26 mouse cellular contexts compared by ENCODE assay signal in the genomic region with DNA sequence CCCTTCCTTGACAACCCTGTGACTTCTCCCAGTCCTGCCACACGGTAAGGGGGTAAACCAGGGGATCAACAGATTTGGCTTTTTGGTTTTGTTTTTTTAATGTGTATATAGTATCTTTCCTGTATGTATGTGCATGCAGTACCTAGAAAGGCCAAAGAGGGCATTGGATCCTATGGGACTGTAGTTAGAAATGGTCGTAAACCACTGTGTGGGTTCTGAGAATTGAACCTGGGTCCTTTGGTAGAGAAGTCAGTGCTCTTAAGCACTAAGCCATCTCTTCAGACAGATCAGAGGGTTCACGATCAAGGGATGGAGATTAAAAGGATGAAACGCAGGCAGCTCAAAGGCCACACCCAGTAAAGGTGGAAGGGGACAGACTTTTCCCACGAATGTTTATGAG. TPM values are rescaled to one million over a fixed set of nuclear protein-coding genes. Genes with fewer than 3 reads are reported as not detected.
A peak's percentile ranks its signal among the peaks of the same experiment; 100 is the strongest.
DNase-seq lines count a peak whose midpoint lies in the region; ATAC-seq and TF ChIP-seq lines count a peak whose summit lies in the region.
"Had no signal": no experiment of that assay in that cellular context is flagged by ENCODE, and none has a peak within 500 bp of the region (broad histone marks: within the 10 kb centered on the region; RNA-seq: fewer than 3 reads in every experiment).

No protein-coding gene starts in this region.

- peak; percentile 14; the same call in 1 of the 2 replicates for TF ChIP-seq CTCF in heart, adult 2 months (IDR thresholded peaks at IDR 0.05)
- 0 out of 2 replicates have a peak, but pooled peaks have one; percentile 23 for TF ChIP-seq CTCF in liver, embryonic 14.5 days (IDR thresholded peaks at IDR 0.05; ENCODE audit: low read depth)

- no peak for TF ChIP-seq POLR2A in heart, adult 2 months (IDR thresholded peaks at IDR 0.05; ENCODE audit: insufficient read depth, low read depth, low read length)

- no peak for TF ChIP-seq EP300 in heart, adult 2 months (IDR thresholded peaks at IDR 0.05; ENCODE audit: insufficient read depth, low read depth, low read length)
- no peak for TF ChIP-seq EP300 in liver, embryonic 14.5 days (IDR thresholded peaks at IDR 0.05; ENCODE audit: low read depth)

- H3K4me3 ChIP-seq in heart, adult 2 months: no peak overlapping the region
- H3K4me3 ChIP-seq in liver, embryonic 14.5 days (ENCODE audit: insufficient read depth in 1 of 2, low read depth in 2 of 2, low read length in 2 of 2): no peak overlapping the region
- no peak overlapping the region for H3K4me3 ChIP-seq in liver, embryonic 12.5 days
- H3K4me3 ChIP-seq: forebrain, embryonic 13.5 days; gastrocnemius, adult 2 months; heart, embryonic 13.5 days; hindbrain, embryonic 15.5 days; intestine, embryonic 15.5 days; lung, embryonic 15.5 days had no signal

- H3K9me3 ChIP-seq in liver, embryonic 14.5 days (ENCODE audit: control insufficient read depth, low read length): no peaks in the 10 kb centered on the region
- no peaks in the 10 kb centered on the region for H3K9me3 ChIP-seq in liver, embryonic 12.5 days (replicated peaks)
- H3K9me3 ChIP-seq: forebrain, embryonic 13.5 days; heart, embryonic 13.5 days; hindbrain, embryonic 15.5 days; intestine, embryonic 15.5 days; lung, embryonic 15.5 days had no signal

- ATAC-seq in liver, embryonic 14.5 days (ENCODE audit: insufficient read depth): no peak
- ATAC-seq in liver, embryonic 12.5 days: no peak
- ATAC-seq: forebrain, embryonic 13.5 days; intestine, embryonic 15.5 days had no signal

- no peak overlapping the region for H3K9ac ChIP-seq in heart, adult 2 months (ENCODE audit: low read depth, low read length)
- H3K9ac ChIP-seq in liver, embryonic 14.5 days (replicated peaks): no peak overlapping the region
- no peak overlapping the region for H3K9ac ChIP-seq in liver, embryonic 12.5 days
- H3K9ac ChIP-seq: heart, embryonic 13.5 days; hindbrain, embryonic 15.5 days; intestine, embryonic 15.5 days; lung, embryonic 15.5 days had no signal

- WGBS in heart, adult 2 months: 91% methylated on average over 5 of the region's 5 CpGs
- 69% methylated on average over 5 of the region's 5 CpGs for WGBS in liver, embryonic 14.5 days (ENCODE audit: insufficient replicate concordance)
- WGBS in liver, embryonic 12.5 days (ENCODE audit: insufficient replicate concordance): 65% methylated on average over 5 of the region's 5 CpGs

- H3K36me3 ChIP-seq in heart, adult 2 months (ENCODE audit: control insufficient read depth, insufficient read depth, low read length): no peaks in the 10 kb centered on the region
- no peaks in the 10 kb centered on the region for H3K36me3 ChIP-seq in liver, embryonic 14.5 days (replicated peaks; ENCODE audit: control insufficient read depth, insufficient read depth, low read depth)
- H3K36me3 ChIP-seq in liver, embryonic 12.5 days: peaks cover 3% of the 10 kb centered on the region; the same call in 1 of the 2 replicates
- H3K36me3 ChIP-seq: intestine, embryonic 15.5 days; lung, embryonic 15.5 days had no signal

- H3K27me3 ChIP-seq in heart, adult 2 months (ENCODE audit: control insufficient read depth, insufficient read depth, low read length): no peaks in the 10 kb centered on the region
- H3K27me3 ChIP-seq in liver, embryonic 14.5 days (ENCODE audit: control insufficient read depth, insufficient read depth, low read length): no peaks in the 10 kb centered on the region
- H3K27me3 ChIP-seq in liver, embryonic 12.5 days (replicated peaks): no peaks in the 10 kb centered on the region
- H3K27me3 ChIP-seq: CH12.LX; forebrain, embryonic 13.5 days; heart, embryonic 13.5 days; hindbrain, embryonic 15.5 days; intestine, embryonic 15.5 days; lung, embryonic 15.5 days had no signal

- H3K4me1 ChIP-seq in heart, adult 2 months (ENCODE audit: control insufficient read depth, insufficient read depth, low read length): peaks cover 2% of the 10 kb centered on the region
- peaks cover 2 to 6% of the 10 kb centered on the region in 2 experiments; a peak in 1 of 4 replicates for H3K4me1 ChIP-seq in liver, embryonic 14.5 days (replicated peaks; ENCODE audit: control insufficient read depth in 2 of 2, insufficient read depth in 2 of 2, low read length in 1 of 2)
- peaks cover 21% of the 10 kb centered on the region for H3K4me1 ChIP-seq in liver, embryonic 12.5 days

- no peak overlapping the region for H3K4me2 ChIP-seq in liver, embryonic 14.5 days (ENCODE audit: low read depth)
- no peak overlapping the region for H3K4me2 ChIP-seq in liver, embryonic 12.5 days
- H3K4me2 ChIP-seq: forebrain, embryonic 13.5 days; heart, embryonic 13.5 days; hindbrain, embryonic 15.5 days; intestine, embryonic 15.5 days; lung, embryonic 15.5 days; midbrain, embryonic 11.5 days had no signal

- intact Hi-C loops in heart, adult 2 months (cut with DNase I): loop anchor here (5.0 kb wide), 1 partner anchor 88 kb away; no protein-coding TSS in a partner anchor
- intact Hi-C loops in left cerebral cortex, postnatal 4 days (cut with DNase I): loop anchor here (5.0 kb wide), 1 partner anchor 43 kb away; no protein-coding TSS in a partner anchor

- no peak overlapping the region for H3K27ac ChIP-seq in heart, adult 2 months
- no peak overlapping the region for H3K27ac ChIP-seq in liver, embryonic 14.5 days
- H3K27ac ChIP-seq in liver, embryonic 12.5 days: no peak overlapping the region
- H3K27ac ChIP-seq: forebrain, embryonic 13.5 days; heart, embryonic 13.5 days; hindbrain, embryonic 15.5 days; intestine, embryonic 15.5 days; lung, embryonic 15.5 days had no signal

- H3K79me2 ChIP-seq in heart, adult 2 months (replicated peaks; ENCODE audit: control insufficient read depth, insufficient read depth, low read length): no peaks in the 10 kb centered on the region

- DNase-seq in heart, adult 2 months: no peak
- DNase-seq in heart, adult 8-10 months (ENCODE audit: low spot score): no peak
- no peak for DNase-seq in liver, embryonic 14.5 days (ENCODE audit: low read depth in 3 of 3, low spot score in 3 of 3)
- DNase-seq in CD4-positive helper T cell, adult 2 months (ENCODE audit: low read depth, low spot score): peak; percentile 58
- peak; percentile 57 for DNase-seq in naive thymus-derived CD4-positive, alpha-beta T cell, adult 2 months (ENCODE audit: low read depth)
- no peak for DNase-seq in left cerebral cortex, postnatal 4 days
- DNase-seq: adrenal gland, postnatal 14 days; cerebellum, adult 9-10 months; cerebellum, postnatal 36 days; gastrocnemius, adult 2 months; gastrocnemius, postnatal 36 days; heart, adult 18-20 months; heart, postnatal 10 days; kidney, adult 9 months; kidney, postnatal 25 days; liver; lung, postnatal 36 days had no signal

RNA-seq across cellular contexts. Expression of a gene that starts 3.1 kb away (rescaled TPM):
- 10 to 100 TPM; 21.2 to 21.4 TPM for total RNA-seq in heart, adult 2 months (2021)
- 30.3 and 37.0 TPM in 2 replicates for polyA plus RNA-seq in heart, adult 2 months (2012; rRNA removed)
- 10 to 100 TPM; 17.3 to 24.0 (median 19.9) TPM for total RNA-seq in heart, adult 8-10 months (2022)
- 3.1 and 3.3 TPM in 2 replicates for polyA plus RNA-seq in liver, embryonic 14.5 days (2012; rRNA removed)
- polyA plus RNA-seq in liver, embryonic 14.5 days (2014; fragmentation: Nextera tagmentation; extraction: Ambion mirVana): 2.2 and 3.5 TPM in 2 replicates
- polyA plus RNA-seq in liver, embryonic 12.5 days (2016; fragmentation: Nextera tagmentation; extraction: Ambion mirVana): 4.9 and 5.0 TPM in 2 replicates
- 10 to 100 TPM; 15.9 to 18.1 TPM for total RNA-seq in left cerebral cortex, postnatal 4 days (2021)

RNA-seq across cellular contexts. Expression of a gene that starts 5.4 kb away (rescaled TPM):
- total RNA-seq in heart, adult 2 months (2021): 1 to 10 TPM; 5.2 to 6.5 TPM
- polyA plus RNA-seq in heart, adult 2 months (2012; rRNA removed): 4.1 and 5.0 TPM in 2 replicates
- total RNA-seq in heart, adult 8-10 months (2022): 10 to 100 TPM in 1 of 4 experiments, 1 to 10 TPM in 3; 5.6 to 10.3 (median 6.4) TPM
- polyA plus RNA-seq in liver, embryonic 14.5 days (2012; rRNA removed): 0.05 and 0.07 TPM in 2 replicates
- polyA plus RNA-seq in liver, embryonic 14.5 days (2014; fragmentation: Nextera tagmentation; extraction: Ambion mirVana): 0.20 TPM in 1 of 2 replicates, not detected in the other
- polyA plus RNA-seq in liver, embryonic 12.5 days (2016; fragmentation: Nextera tagmentation; extraction: Ambion mirVana): 0.06 and 0.10 TPM in 2 replicates
- total RNA-seq in left cerebral cortex, postnatal 4 days (2021): 1 to 10 TPM; 5.3 to 5.4 TPM
- total RNA-seq: megakaryocyte, adult 5-6 weeks had no signal

RNA-seq across cellular contexts. Expression of a gene that starts 39.2 kb away (rescaled TPM):
- 100 to 1,000 TPM; 151 to 167 TPM for total RNA-seq in heart, adult 2 months (2021)
- polyA plus RNA-seq in heart, adult 2 months (2012; rRNA removed): 89.8 and 118 TPM in 2 replicates
- 100 to 1,000 TPM in 3 of 4 experiments, 10 to 100 TPM in 1; 87.1 to 234 (median 146) TPM for total RNA-seq in heart, adult 8-10 months (2022)
- polyA plus RNA-seq in liver, embryonic 14.5 days (2012; rRNA removed): 2.8 and 3.3 TPM in 2 replicates
- 4.9 and 6.0 TPM in 2 replicates for polyA plus RNA-seq in liver, embryonic 14.5 days (2014; fragmentation: Nextera tagmentation; extraction: Ambion mirVana)
- polyA plus RNA-seq in liver, embryonic 12.5 days (2016; fragmentation: Nextera tagmentation; extraction: Ambion mirVana): 16.2 and 18.1 TPM in 2 replicates
- 10 to 100 TPM; 16.4 to 17.5 TPM for total RNA-seq in left cerebral cortex, postnatal 4 days (2021)

RNA-seq across cellular contexts. Expression of a gene that starts 45.4 kb away (rescaled TPM):
- total RNA-seq in heart, adult 2 months (2021): 10 to 100 TPM; 29.0 to 36.0 TPM
- 26.1 and 40.8 TPM in 2 replicates for polyA plus RNA-seq in heart, adult 2 months (2012; rRNA removed)
- total RNA-seq in heart, adult 8-10 months (2022): 10 to 100 TPM; 27.2 to 38.4 (median 32.0) TPM
- polyA plus RNA-seq in liver, embryonic 14.5 days (2012; rRNA removed): 5.1 and 6.2 TPM in 2 replicates
- polyA plus RNA-seq in liver, embryonic 14.5 days (2014; fragmentation: Nextera tagmentation; extraction: Ambion mirVana): 7.3 and 8.0 TPM in 2 replicates
- polyA plus RNA-seq in liver, embryonic 12.5 days (2016; fragmentation: Nextera tagmentation; extraction: Ambion mirVana): 12.5 and 13.2 TPM in 2 replicates
- 1 to 10 TPM; 3.3 to 4.8 TPM for total RNA-seq in left cerebral cortex, postnatal 4 days (2021)

Comparison
In these comparisons a context has a peak if more than half of its experiments do, and no peak if none do; other contexts are left out.
1. DNase-seq: peak in CD4-positive helper T cell, adult 2 months (single experiment) and naive thymus-derived CD4-positive, alpha-beta T cell, adult 2 months (single experiment); none in heart, adult 2 months (0 of 2), heart, adult 8-10 months (single experiment), liver, embryonic 14.5 days (0 of 3) and left cerebral cortex, postnatal 4 days (single experiment).
2. RNA of a gene that starts 39.2 kb away (total RNA-seq): 151 to 167 TPM in heart, adult 2 months and 87.1 to 234 TPM in heart, adult 8-10 months; 16.4 to 17.5 TPM in left cerebral cortex, postnatal 4 days; every median in the first group is over 4 times any median in the second.